Mouse (Mus musculus): ENCODE data around the gene Mlycd. TPM values are rescaled to one million over a fixed set of nuclear protein-coding genes. Genes with fewer than 3 reads are reported as not detected.

Mlycd gene
- polyA plus RNA-seq, 1 experiment, result 17.8 TPM

- no peak overlapping the region for H3K27ac ChIP-seq (ENCODE audit: insufficient read depth, low read length)
- no peak for DNase-seq (ENCODE audit: low read depth in 1 of 2, low spot score in 2 of 2)
- H3K4me1 ChIP-seq (ENCODE audit: control insufficient read depth, insufficient read depth, insufficient read length), result no peaks in the 10 kb centered on the region; the same call in none of the 2 replicates
- WGBS, result 20% methylated on average over 17 of the region's 17 CpGs
- TF ChIP-seq POLR2A (IDR thresholded peaks at IDR 0.05; ENCODE audit: low read depth, low read length) (no peak), CTCF (IDR thresholded peaks at IDR 0.05; ENCODE audit: extremely low read depth, insufficient read depth, insufficient read length, insufficient replicate concordance) (no peak)
- H3K4me3 ChIP-seq (ENCODE audit: extremely low read depth, insufficient read depth, insufficient read length), result no peak overlapping the region
- H3K36me3 ChIP-seq (ENCODE audit: control insufficient read depth, insufficient read depth, low read length), result no peaks in the 10 kb centered on the region
- H3K27me3 ChIP-seq (ENCODE audit: control insufficient read depth, insufficient read depth, low read length), result peaks cover 19% of the 10 kb centered on the region
Observed at GRCm38 (mm10) chr8:119447781-119448170, 53.1 kb downstream of the Mlycd start.

GRCm38 (mm10) chr8:119449627-119450026 lies 54.9 kb downstream of the Mlycd start:
- TF ChIP-seq POLR2A (IDR thresholded peaks at IDR 0.05; ENCODE audit: low read depth, low read length) (no peak), CTCF (IDR thresholded peaks at IDR 0.05; ENCODE audit: extremely low read depth, insufficient read depth, insufficient read length, insufficient replicate concordance) (no peak)
- Histone ChIP-seq H3K27me3 (ENCODE audit: control insufficient read depth, insufficient read depth, low read length) (peaks cover 19% of the 10 kb centered on the region), H3K4me1 (ENCODE audit: control insufficient read depth, insufficient read depth, insufficient read length) (no peaks in the 10 kb centered on the region; the same call in none of the 2 replicates), H3K4me3 (ENCODE audit: extremely low read depth, insufficient read depth, insufficient read length) (no peak overlapping the region), H3K27ac (ENCODE audit: insufficient read depth, low read length) (no peak overlapping the region), H3K36me3 (ENCODE audit: control insufficient read depth, insufficient read depth, low read length) (no peaks in the 10 kb centered on the region)
- 78% methylated on average over 12 of the region's 12 CpGs for WGBS
- DNase-seq (ENCODE audit: low read depth in 1 of 2, low spot score in 2 of 2), result no peak

- H3K27ac ChIP-seq (ENCODE audit: insufficient read depth, low read length), result no peak overlapping the region
- no peaks in the 10 kb centered on the region; the same call in none of the 2 replicates for H3K4me1 ChIP-seq (ENCODE audit: control insufficient read depth, insufficient read depth, insufficient read length)
- DNase-seq (ENCODE audit: low read depth in 1 of 2, low spot score in 2 of 2), result no peak
- TF ChIP-seq CTCF (IDR thresholded peaks at IDR 0.05; ENCODE audit: extremely low read depth, insufficient read depth, insufficient read length, insufficient replicate concordance), result no peak
- no peak for TF ChIP-seq POLR2A (IDR thresholded peaks at IDR 0.05; ENCODE audit: low read depth, low read length)
- no peaks in the 10 kb centered on the region for H3K36me3 ChIP-seq (ENCODE audit: control insufficient read depth, insufficient read depth, low read length)
- 88% methylated on average over 4 of the region's 4 CpGs for WGBS
- H3K27me3 ChIP-seq (ENCODE audit: control insufficient read depth, insufficient read depth, low read length), result peaks cover 18% of the 10 kb centered on the region
- H3K4me3 ChIP-seq (ENCODE audit: extremely low read depth, insufficient read depth, insufficient read length), result no peak overlapping the region
Observed at GRCm38 (mm10) chr8:119451131-119451530, 56.5 kb downstream of the Mlycd start.

GRCm38 (mm10) chr8:119452919-119453318 lies 58.2 kb downstream of the Mlycd start:
- H3K36me3 ChIP-seq (ENCODE audit: control insufficient read depth, insufficient read depth, low read length), result no peaks in the 10 kb centered on the region
- H3K27me3 ChIP-seq (ENCODE audit: control insufficient read depth, insufficient read depth, low read length), result peaks cover 3% of the 10 kb centered on the region; the same call in 1 of the 2 replicates
- H3K4me3 ChIP-seq (ENCODE audit: extremely low read depth, insufficient read depth, insufficient read length), result no peak overlapping the region
- 92% methylated on average over 5 of the region's 5 CpGs for WGBS
- no peak overlapping the region for H3K27ac ChIP-seq (ENCODE audit: insufficient read depth, low read length)
- no peak for TF ChIP-seq CTCF (IDR thresholded peaks at IDR 0.05; ENCODE audit: extremely low read depth, insufficient read depth, insufficient read length, insufficient replicate concordance)
- no peak for TF ChIP-seq POLR2A (IDR thresholded peaks at IDR 0.05; ENCODE audit: low read depth, low read length)
- H3K4me1 ChIP-seq (ENCODE audit: control insufficient read depth, insufficient read depth, insufficient read length), result no peaks in the 10 kb centered on the region; the same call in 1 of the 2 replicates
- no peak for DNase-seq (ENCODE audit: low read depth in 1 of 2, low spot score in 2 of 2)

GRCm38 (mm10) chr8:119456045-119456444 lies 61.4 kb downstream of the Mlycd start:
- H3K27ac ChIP-seq (ENCODE audit: insufficient read depth, low read length), result no peak overlapping the region
- no peaks in the 10 kb centered on the region for H3K27me3 ChIP-seq (ENCODE audit: control insufficient read depth, insufficient read depth, low read length)
- no peak for DNase-seq (ENCODE audit: low read depth in 1 of 2, low spot score in 2 of 2)
- 84% methylated on average over 5 of the region's 5 CpGs for WGBS
- TF ChIP-seq CTCF (IDR thresholded peaks at IDR 0.05; ENCODE audit: extremely low read depth, insufficient read depth, insufficient read length, insufficient replicate concordance) (no peak), POLR2A (IDR thresholded peaks at IDR 0.05; ENCODE audit: low read depth, low read length) (no peak)
- no peaks in the 10 kb centered on the region for H3K4me1 ChIP-seq (ENCODE audit: control insufficient read depth, insufficient read depth, insufficient read length)
- H3K4me3 ChIP-seq (ENCODE audit: extremely low read depth, insufficient read depth, insufficient read length), result no peak overlapping the region
- H3K36me3 ChIP-seq (ENCODE audit: control insufficient read depth, insufficient read depth, low read length), result no peaks in the 10 kb centered on the region

- 63% methylated on average over 16 of the region's 16 CpGs for WGBS
- no peak for DNase-seq (ENCODE audit: low read depth in 1 of 2, low spot score in 2 of 2)
- no peak overlapping the region for H3K4me3 ChIP-seq (ENCODE audit: extremely low read depth, insufficient read depth, insufficient read length)
- H3K27me3 ChIP-seq (ENCODE audit: control insufficient read depth, insufficient read depth, low read length), result no peaks in the 10 kb centered on the region
- no peaks in the 10 kb centered on the region for H3K36me3 ChIP-seq (ENCODE audit: control insufficient read depth, insufficient read depth, low read length)
- no peaks in the 10 kb centered on the region for H3K4me1 ChIP-seq (ENCODE audit: control insufficient read depth, insufficient read depth, insufficient read length)
- TF ChIP-seq POLR2A (IDR thresholded peaks at IDR 0.05; ENCODE audit: low read depth, low read length), result no peak
- no peak for TF ChIP-seq CTCF (IDR thresholded peaks at IDR 0.05; ENCODE audit: extremely low read depth, insufficient read depth, insufficient read length, insufficient replicate concordance)
- no peak overlapping the region for H3K27ac ChIP-seq (ENCODE audit: insufficient read depth, low read length)
Observed at GRCm38 (mm10) chr8:119459724-119460123, 65.0 kb downstream of the Mlycd start.

Other genes starting within 250 kb of the Mlycd start
- 39.1 and 57.8 TPM in 2 replicates for gene Hsbp1, start 50.4 kb upstream of the Mlycd start, polyA plus RNA-seq (2012; rRNA removed)
- gene Osgin1, start 39.2 kb downstream of the Mlycd start, polyA plus RNA-seq (2012; rRNA removed), result 15.6 and 20.7 TPM in 2 replicates
- gene Necab2, start 51.8 kb downstream of the Mlycd start, polyA plus RNA-seq (2012; rRNA removed), result 0.23 and 0.27 TPM in 2 replicates
- 0.13 and 0.29 TPM in 2 replicates for gene Slc38a8, start 106.8 kb downstream of the Mlycd start, polyA plus RNA-seq (2012; rRNA removed)
- 40.5 and 48.5 TPM in 2 replicates for gene Mbtps1, start 163.9 kb downstream of the Mlycd start, polyA plus RNA-seq (2012; rRNA removed)
- 29.9 and 39.7 TPM in 2 replicates for gene Hsdl1, start 180.3 kb downstream of the Mlycd start, polyA plus RNA-seq (2012; rRNA removed)
- gene Dnaaf1, start 180.4 kb downstream of the Mlycd start, polyA plus RNA-seq (2012; rRNA removed), result not detected in 2 replicates
- gene Taf1c, start 210.3 kb downstream of the Mlycd start, polyA plus RNA-seq (2012; rRNA removed), result 28.7 and 37.1 TPM in 2 replicates
- not detected in 2 replicates for gene Adad2, start 217.9 kb downstream of the Mlycd start, polyA plus RNA-seq (2012; rRNA removed)
- gene Kcng4, start 240.8 kb downstream of the Mlycd start, polyA plus RNA-seq (2012; rRNA removed), result 0.13 and 0.16 TPM in 2 replicates

Data from spleen, adult 2 months (tissue).